Mouse (Mus musculus) ovary, postnatal 10 days (tissue): Measurements from ENCODE around the gene Dnmt3l.

Experiments used
- DNase-seq: peaks from one replicate; pipeline ENCODE4 v3.0.0; 2022; ENCODE audit warnings: low spot score

Gene Dnmt3l

GRCm38 (mm10) chr10:78031987-78032386, 9.8 kb upstream of the Dnmt3l start:
- no peak for DNase-seq

- DNase-seq, result no peak
Measured at GRCm38 (mm10) chr10:78037139-78037538, 4.6 kb upstream of the Dnmt3l start.

- no peak for DNase-seq
Measured at GRCm38 (mm10) chr10:78042096-78042495, 349 bp downstream of the Dnmt3l start.

GRCm38 (mm10) chr10:78042697-78043405, 1.1 kb downstream of the Dnmt3l start:
- DNase-seq, result no peak

GRCm38 (mm10) chr10:78043406-78043836, 1.7 kb downstream of the Dnmt3l start, which contains the start of gene Aire:
Gene Aire, minus strand, starts transcription at chr10:78043610.
- no peak for DNase-seq

GRCm38 (mm10) chr10:78044531-78044930, 2.8 kb downstream of the Dnmt3l start:
- DNase-seq, result no peak

- no peak for DNase-seq
Measured at GRCm38 (mm10) chr10:78046388-78046787, 4.6 kb downstream of the Dnmt3l start.

GRCm38 (mm10) chr10:78048061-78048730, 6.4 kb downstream of the Dnmt3l start:
- DNase-seq, result no peak

- no peak for DNase-seq
Measured at GRCm38 (mm10) chr10:78049519-78050035, 7.8 kb downstream of the Dnmt3l start.

GRCm38 (mm10) chr10:78054633-78055565, 13.2 kb downstream of the Dnmt3l start:
- no peak for DNase-seq

- no peak for DNase-seq
Measured at GRCm38 (mm10) chr10:78057056-78057455, 15.3 kb downstream of the Dnmt3l start.

GRCm38 (mm10) chr10:78063122-78063521, 21.4 kb downstream of the Dnmt3l start:
- no peak for DNase-seq

- no peak for DNase-seq
Measured at GRCm38 (mm10) chr10:78067226-78067625, 25.5 kb downstream of the Dnmt3l start.

- DNase-seq, result no peak
Measured at GRCm38 (mm10) chr10:78068541-78068940, 26.8 kb downstream of the Dnmt3l start.

GRCm38 (mm10) chr10:78069101-78070011, 27.6 kb downstream of the Dnmt3l start, which contains the start of gene Icosl:
Gene Icosl, plus strand, starts transcription at chr10:78069302.
- DNase-seq, result peak; percentile 67

GRCm38 (mm10) chr10:78074151-78074550, 32.4 kb downstream of the Dnmt3l start:
- DNase-seq, result no peak

- DNase-seq, result no peak
Measured at GRCm38 (mm10) chr10:78074977-78075376, 33.2 kb downstream of the Dnmt3l start.

GRCm38 (mm10) chr10:78077862-78078261, 36.1 kb downstream of the Dnmt3l start:
- no peak for DNase-seq

- no peak for DNase-seq
Measured at GRCm38 (mm10) chr10:78078276-78078675, 36.5 kb downstream of the Dnmt3l start.

GRCm38 (mm10) chr10:78079955-78080591, 38.3 kb downstream of the Dnmt3l start:
- DNase-seq, result no peak
